Mouse (Mus musculus): Measurements from ENCODE around the gene Sema3d. TPM values are rescaled to one million over a fixed set of nuclear protein-coding genes. Genes with fewer than 3 reads are reported as not detected.

Sema3d gene
- polyA plus RNA-seq, 1 experiment from 2014 or later, result 23.7 TPM

DNA sequence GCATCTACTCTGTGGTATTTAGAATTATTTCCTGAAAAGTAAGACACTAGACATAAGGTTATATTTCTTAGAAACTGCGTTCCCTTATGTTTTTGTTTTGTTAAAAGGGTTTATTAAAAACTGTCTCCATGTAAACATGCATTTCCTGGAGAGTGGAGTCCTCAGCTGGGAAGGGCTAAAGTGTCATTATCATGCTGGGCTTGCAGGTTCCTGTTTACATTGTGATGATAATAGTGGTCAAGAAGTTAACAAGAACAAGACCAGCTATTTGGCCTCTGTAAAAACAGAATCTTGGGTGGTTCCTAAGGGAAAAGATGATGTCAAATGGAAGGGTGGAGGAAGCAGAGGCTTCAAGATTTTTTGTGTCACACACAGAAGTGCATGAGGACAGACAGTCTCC, 183.4 kb downstream of the Sema3d start:
- 83% methylated on average over 1 of the region's 1 CpGs for WGBS

GRCm38 (mm10) chr5:12574551-12574950, 191.4 kb downstream of the Sema3d start:
- no peaks in the 10 kb centered on the region for H3K9me3 ChIP-seq
- no peak overlapping the region for H3K27ac ChIP-seq
- no peak overlapping the region for H3K9ac ChIP-seq
- no peaks in the 10 kb centered on the region for H3K27me3 ChIP-seq
- no peak overlapping the region for H3K4me2 ChIP-seq (replicated peaks)
- H3K4me3 ChIP-seq, result no peak overlapping the region
- no peak for ATAC-seq (ENCODE audit: low FRiP score, low read depth)
- 63% methylated on average over 4 of the region's 4 CpGs for WGBS
- H3K4me1 ChIP-seq, result no peaks in the 10 kb centered on the region
- peaks cover 6% of the 10 kb centered on the region; the same call in 1 of the 2 replicates for H3K36me3 ChIP-seq

More for the DNA sequence above, 183.4 kb downstream of the Sema3d start:
- Histone ChIP-seq H3K27ac (no peak overlapping the region), H3K9ac (no peak overlapping the region), H3K4me3 (no peak overlapping the region), H3K4me1 (no peaks in the 10 kb centered on the region), H3K36me3 (peaks cover 9% of the 10 kb centered on the region; the same call in 1 of the 2 replicates), H3K27me3 (no peaks in the 10 kb centered on the region), H3K4me2 (replicated peaks) (no peak overlapping the region), H3K9me3 (no peaks in the 10 kb centered on the region)
- ATAC-seq (ENCODE audit: low FRiP score, low read depth), result no peak

- peaks cover 4% of the 10 kb centered on the region; the same call in 1 of the 2 replicates for H3K4me1 ChIP-seq
- ATAC-seq (ENCODE audit: low FRiP score, low read depth), result no peak
- no peaks in the 10 kb centered on the region for H3K27me3 ChIP-seq
- H3K9ac ChIP-seq, result no peak overlapping the region
- no peak overlapping the region for H3K4me2 ChIP-seq (replicated peaks)
- no peaks in the 10 kb centered on the region for H3K9me3 ChIP-seq
- whole genome bisulfite sequencing, result 63% methylated on average over 1 of the region's 1 CpGs
- no peak overlapping the region for H3K27ac ChIP-seq
- no peak overlapping the region for H3K4me3 ChIP-seq
- H3K36me3 ChIP-seq, result peaks cover 9% of the 10 kb centered on the region; the same call in 1 of the 2 replicates
These were observed 192.1 kb downstream of the Sema3d start for GRCm38 (mm10) chr5:12575262-12575661.

GRCm38 (mm10) chr5:12579752-12580151, 196.6 kb downstream of the Sema3d start:
- no peak overlapping the region for H3K27ac ChIP-seq
- WGBS, result 49% methylated on average over 4 of the region's 4 CpGs
- H3K9ac ChIP-seq, result no peak overlapping the region
- peaks cover 4% of the 10 kb centered on the region; the same call in 1 of the 2 replicates for H3K4me1 ChIP-seq
- no peaks in the 10 kb centered on the region for H3K27me3 ChIP-seq
- peaks cover 3% of the 10 kb centered on the region for H3K36me3 ChIP-seq
- no peak overlapping the region for H3K4me3 ChIP-seq
- no peak for ATAC-seq (ENCODE audit: low FRiP score, low read depth)
- no peak overlapping the region for H3K4me2 ChIP-seq (replicated peaks)
- H3K9me3 ChIP-seq, result no peaks in the 10 kb centered on the region

DNA sequence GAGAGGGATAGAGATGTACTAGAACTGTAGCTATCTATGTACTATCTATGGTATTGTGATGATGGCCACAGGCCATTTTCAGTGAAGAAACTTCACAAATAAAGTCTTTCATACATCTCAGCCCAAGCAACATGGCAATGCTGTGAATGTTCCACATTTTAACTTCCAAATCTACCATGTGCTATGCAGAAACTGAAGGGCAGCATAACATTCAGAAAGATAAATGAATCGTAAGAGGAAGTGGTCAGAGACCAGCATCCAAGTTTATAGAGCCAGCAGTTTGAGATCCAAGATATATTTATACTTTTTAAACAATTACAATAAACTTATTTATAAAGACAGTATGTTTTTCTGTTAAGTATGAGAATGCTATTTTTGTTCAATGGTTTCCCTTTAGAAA, 199.4 kb downstream of the Sema3d start:
- Histone ChIP-seq H3K27ac (no peak overlapping the region), H3K4me1 (peaks cover 4% of the 10 kb centered on the region; the same call in 1 of the 2 replicates), H3K9ac (no peak overlapping the region), H3K9me3 (no peaks in the 10 kb centered on the region), H3K27me3 (no peaks in the 10 kb centered on the region), H3K4me3 (no peak overlapping the region), H3K36me3 (peaks cover 13% of the 10 kb centered on the region), H3K4me2 (replicated peaks) (no peak overlapping the region)
- 94% methylated on average over 1 of the region's 1 CpGs for WGBS
- ATAC-seq (ENCODE audit: low FRiP score, low read depth), result no peak

- H3K27me3 ChIP-seq, result no peaks in the 10 kb centered on the region
- H3K4me2 ChIP-seq (replicated peaks), result no peak overlapping the region
- ATAC-seq (ENCODE audit: low FRiP score, low read depth), result no peak; the same call in 1 of the 2 replicates
- no peak overlapping the region for H3K9ac ChIP-seq
- no peaks in the 10 kb centered on the region for H3K9me3 ChIP-seq
- peaks cover 13% of the 10 kb centered on the region for H3K36me3 ChIP-seq
- H3K4me3 ChIP-seq, result no peak overlapping the region
- WGBS, result 37% methylated on average over 3 of the region's 3 CpGs
- H3K4me1 ChIP-seq, result peaks cover 4% of the 10 kb centered on the region; the same call in 1 of the 2 replicates
- no peak overlapping the region for H3K27ac ChIP-seq
These were observed 200.2 kb downstream of the Sema3d start for GRCm38 (mm10) chr5:12583293-12583834.

DNA sequence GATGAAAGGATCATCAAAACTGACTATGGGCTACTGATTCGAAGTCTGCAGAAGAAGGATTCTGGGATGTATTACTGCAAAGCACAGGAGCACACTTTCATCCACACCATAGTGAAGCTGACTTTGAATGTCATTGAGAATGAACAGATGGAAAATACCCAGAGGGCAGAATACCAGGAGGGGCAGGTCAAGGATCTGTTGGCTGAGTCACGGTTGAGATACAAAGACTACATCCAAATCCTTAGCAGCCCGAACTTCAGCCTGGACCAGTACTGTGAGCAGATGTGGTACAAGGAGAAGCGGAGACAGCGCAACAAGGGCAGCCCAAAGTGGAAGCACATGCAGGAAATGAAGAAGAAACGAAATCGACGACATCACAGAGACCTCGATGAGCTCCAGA, 201.7 kb downstream of the Sema3d start:
- no peaks in the 10 kb centered on the region for H3K27me3 ChIP-seq
- no peak overlapping the region for H3K4me3 ChIP-seq
- H3K4me2 ChIP-seq (replicated peaks), result no peak overlapping the region
- H3K36me3 ChIP-seq, result peaks cover 10% of the 10 kb centered on the region
- H3K9ac ChIP-seq, result no peak overlapping the region
- H3K9me3 ChIP-seq, result no peaks in the 10 kb centered on the region
- WGBS, result 86% methylated on average over 9 of the region's 9 CpGs
- no peak for ATAC-seq (ENCODE audit: low FRiP score, low read depth)
- peaks cover under 1% of the 10 kb centered on the region; the same call in 1 of the 2 replicates for H3K4me1 ChIP-seq
- no peak overlapping the region for H3K27ac ChIP-seq

- H3K4me2 ChIP-seq (replicated peaks), result no peak overlapping the region
- no peaks in the 10 kb centered on the region for H3K9me3 ChIP-seq
- H3K36me3 ChIP-seq, result no peaks in the 10 kb centered on the region
- no peak overlapping the region for H3K27ac ChIP-seq
- no peak overlapping the region for H3K9ac ChIP-seq
- ATAC-seq (ENCODE audit: low FRiP score, low read depth), result no peak
- 43% methylated on average over 8 of the region's 8 CpGs for WGBS
- no peaks in the 10 kb centered on the region for H3K27me3 ChIP-seq
- H3K4me1 ChIP-seq, result peaks cover 23% of the 10 kb centered on the region
- no peak overlapping the region for H3K4me3 ChIP-seq
These were observed 251.2 kb downstream of the Sema3d start for GRCm38 (mm10) chr5:12634227-12634980.

DNA sequence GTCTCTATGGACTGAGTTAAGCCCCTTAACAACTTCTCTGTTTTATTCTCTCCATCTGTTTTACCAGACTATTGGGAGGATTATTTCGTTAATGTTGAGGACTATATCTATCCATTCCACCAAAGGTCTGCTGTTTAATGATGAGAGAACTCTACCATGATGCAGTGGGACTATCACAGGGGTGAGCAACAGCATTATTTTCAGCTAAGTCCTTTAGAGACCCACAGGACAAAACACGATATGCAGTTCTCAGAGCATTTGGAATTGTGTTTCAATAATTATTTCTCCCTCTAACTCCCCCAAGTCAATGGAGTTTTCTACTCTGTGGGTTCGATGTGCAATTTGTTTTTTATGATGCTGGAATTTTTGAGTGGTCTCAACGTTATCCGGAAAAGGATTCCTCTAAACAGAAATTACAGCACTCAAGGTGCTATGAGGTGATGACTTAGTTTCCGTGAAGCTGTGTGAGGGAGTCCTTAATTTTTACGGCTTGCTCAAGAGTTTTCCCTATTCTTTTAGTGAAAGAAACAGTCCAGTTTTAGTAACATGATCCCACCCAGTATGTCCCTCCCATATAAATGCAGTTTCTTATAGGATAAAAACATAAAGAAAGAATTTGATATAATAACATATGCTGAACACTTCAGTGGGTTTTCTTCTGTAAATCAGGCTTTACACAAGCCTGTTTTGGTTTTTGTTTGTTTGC, 254.7 kb downstream of the Sema3d start:
- no peaks in the 10 kb centered on the region for H3K9me3 ChIP-seq
- peak; percentile 89 for ATAC-seq (ENCODE audit: low FRiP score, low read depth)
- WGBS, result 29% methylated on average over 7 of the region's 7 CpGs
- H3K4me2 ChIP-seq (replicated peaks), result 0 out of 2 replicates have a peak overlapping the region, but pooled peaks have one; percentile 1
- no peak overlapping the region for H3K9ac ChIP-seq
- 0 out of 2 replicates have a peak overlapping the region, but pooled peaks have one; percentile 15 for H3K27ac ChIP-seq
- H3K27me3 ChIP-seq, result no peaks in the 10 kb centered on the region
- H3K36me3 ChIP-seq, result no peaks in the 10 kb centered on the region
- peaks cover 23% of the 10 kb centered on the region for H3K4me1 ChIP-seq
- no peak overlapping the region for H3K4me3 ChIP-seq
